Mouse (Mus musculus) midbrain, postnatal 0 days (tissue): ENCODE measurements around the gene Pakap. TPM values are rescaled to one million over a fixed set of nuclear protein-coding genes. Genes with fewer than 3 reads are reported as not detected.

Experiments used
- ATAC-seq: fragments of 200-750 bp; cut with Nextera tagmentation; 2 replicates; pipeline ENCODE4 v1.8.0; 2017; ENCODE audit warnings: moderate number of reproducible peaks, mild to moderate bottlenecking, moderate TSS enrichment, moderate library complexity; ENCODE audit not compliant: low FRiP score
- DNase-seq: peaks from one replicate; pipeline ENCODE4 v3.0.0-alpha.2; 2015; ENCODE audit warnings: low spot score
- H3K27ac ChIP-seq: fragments of 300-500 bp; sonication (generic); 2 replicates; pipeline ENCODE4 v1.5.1; 2014; ENCODE audit warnings: low read depth, mild to moderate bottlenecking, low read length, mixed read lengths
- H3K27me3 ChIP-seq: fragments of 300-500 bp; sonication (generic); 2 replicates; pipeline ENCODE4 v1.6.1; 2014; ENCODE audit warnings: low read length, control low read depth, mixed read lengths; ENCODE audit not compliant: insufficient read depth
- H3K36me3 ChIP-seq: fragments of 300-500 bp; sonication (generic); 2 replicates; pipeline ENCODE4 v1.6.1; 2014; ENCODE audit warnings: low read length, control low read depth, mixed read lengths; ENCODE audit not compliant: insufficient read depth
- H3K4me1 ChIP-seq: fragments of 300-500 bp; sonication (generic); 2 replicates; pipeline ENCODE4 v1.6.1; 2014; ENCODE audit warnings: mild to moderate bottlenecking, control low read depth, antibody characterized with exemption, low read length, mixed read lengths; ENCODE audit not compliant: insufficient read depth
- H3K4me2 ChIP-seq: fragments of 300-500 bp; sonication (generic); 2 replicates; pipeline ENCODE4 v1.6.1; 2014; ENCODE audit warnings: low read depth, mild to moderate bottlenecking, low read length, mixed read lengths; ENCODE audit not compliant: poor library complexity, severe bottlenecking
- H3K4me3 ChIP-seq: fragments of 300-500 bp; sonication (generic); 2 replicates; pipeline ENCODE4 v1.5.1; 2014; ENCODE audit warnings: low read depth, mild to moderate bottlenecking, low read length, moderate library complexity
- H3K9ac ChIP-seq: fragments of 300-500 bp; sonication (generic); replicated peaks from 2 replicates; pipeline ENCODE4 v1.6.1; 2014; ENCODE audit warnings: mild to moderate bottlenecking, low read length, moderate library complexity, mixed read lengths; ENCODE audit not compliant: poor library complexity, severe bottlenecking
- H3K9me3 ChIP-seq: fragments of 300-500 bp; sonication (generic); 2 replicates; pipeline ENCODE4 v1.6.1; 2016; ENCODE audit warnings: low read length, control low read depth
- CTCF ChIP-seq: IDR thresholded peaks from 2 replicates; pipeline ENCODE4 v1.5.1; 2016; ENCODE audit warnings: antibody characterized with exemption, mild to moderate bottlenecking
- WGBS: fragments of 180-500 bp; shearing (Covaris S2); extraction: QIAGEN DNeasy Blood & Tissue Kit; methylation state at CpG from one replicate; pipeline ENCODE4 v1.1.7; 2014; 5-methylcytosine and 5-hydroxymethylcytosine counted together
- polyA plus RNA-seq: library from polyadenylated mRNA; unstranded; fragments of >200 nt; fragmentation: Nextera tagmentation; extraction: Ambion mirVana; gene quantifications from 2 replicates; pipeline ENCODE4 v1.2.1, GENCODE M21; 2015
- total RNA-seq: library from RNA; depleted of rRNA; stranded (reverse); fragments of >200 nt; gene quantifications from 2 replicates; pipeline ENCODE4 v1.2.3, GENCODE M21; 2014

Pakap gene
- total and polyA plus RNA-seq, 2 experiments from 2014 or later: 8.4 to 13.5 TPM

DNA sequence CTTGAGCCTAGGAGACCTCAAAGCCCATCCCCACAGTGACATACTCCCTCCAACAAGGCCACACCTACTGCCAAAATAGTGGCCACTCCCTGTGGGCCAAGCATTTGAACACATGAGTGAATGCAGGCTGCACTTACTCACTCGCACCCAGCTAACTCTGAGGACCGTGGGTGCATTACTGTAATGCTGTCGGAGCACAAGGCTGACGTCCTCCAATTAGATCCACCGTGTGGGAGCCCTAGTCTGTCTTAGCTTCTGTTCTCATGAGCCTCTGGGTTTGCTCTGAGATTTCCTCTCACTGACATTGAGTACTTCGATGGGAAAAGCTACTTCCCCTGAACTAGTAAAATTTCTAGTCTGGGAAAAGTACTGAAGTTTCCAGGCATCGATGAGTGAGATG is 258.3 kb downstream of the Pakap start:
- Histone ChIP-seq H3K27me3 (no peaks in the 10 kb centered on the region), H3K27ac (no peak overlapping the region), H3K9me3 (no peaks in the 10 kb centered on the region), H3K4me2 (no peak overlapping the region), H3K9ac (no peak overlapping the region), H3K4me1 (peaks cover 7% of the 10 kb centered on the region; the same call in 1 of the 2 replicates), H3K4me3 (no peak overlapping the region), H3K36me3 (no peaks in the 10 kb centered on the region)
- WGBS: 88% methylated on average over 7 of the region's 7 CpGs
- ATAC-seq: no peak
- TF ChIP-seq CTCF: no peak
- DNase-seq: no peak

- Histone ChIP-seq H3K27ac (no peak overlapping the region), H3K4me3 (no peak overlapping the region), H3K9me3 (no peaks in the 10 kb centered on the region), H3K36me3 (no peaks in the 10 kb centered on the region), H3K4me1 (peaks cover 6% of the 10 kb centered on the region; the same call in 1 of the 2 replicates), H3K4me2 (no peak overlapping the region), H3K9ac (no peak overlapping the region), H3K27me3 (no peaks in the 10 kb centered on the region)
- TF ChIP-seq CTCF: no peak
- DNase-seq (no peak), ATAC-seq (no peak)
- WGBS: 79% methylated on average over 9 of the region's 9 CpGs
Observed at GRCm38 (mm10) chr4:57829131-57829530, 261.2 kb downstream of the Pakap start.

GRCm38 (mm10) chr4:57829740-57830139 is 261.8 kb downstream of the Pakap start:
- 0 out of 2 replicates have a peak, but pooled peaks have one; percentile 39 for ATAC-seq
- H3K4me2 ChIP-seq: no peak overlapping the region
- no peaks in the 10 kb centered on the region for H3K27me3 ChIP-seq
- no peak for TF ChIP-seq CTCF
- no peaks in the 10 kb centered on the region for H3K36me3 ChIP-seq
- no peak overlapping the region for H3K9ac ChIP-seq
- H3K9me3 ChIP-seq: no peaks in the 10 kb centered on the region
- H3K4me1 ChIP-seq: peaks cover 3% of the 10 kb centered on the region; the same call in 1 of the 2 replicates
- 65% methylated on average over 3 of the region's 3 CpGs for WGBS
- no peak overlapping the region for H3K27ac ChIP-seq
- no peak overlapping the region for H3K4me3 ChIP-seq
- peak; percentile 35 for DNase-seq

DNA sequence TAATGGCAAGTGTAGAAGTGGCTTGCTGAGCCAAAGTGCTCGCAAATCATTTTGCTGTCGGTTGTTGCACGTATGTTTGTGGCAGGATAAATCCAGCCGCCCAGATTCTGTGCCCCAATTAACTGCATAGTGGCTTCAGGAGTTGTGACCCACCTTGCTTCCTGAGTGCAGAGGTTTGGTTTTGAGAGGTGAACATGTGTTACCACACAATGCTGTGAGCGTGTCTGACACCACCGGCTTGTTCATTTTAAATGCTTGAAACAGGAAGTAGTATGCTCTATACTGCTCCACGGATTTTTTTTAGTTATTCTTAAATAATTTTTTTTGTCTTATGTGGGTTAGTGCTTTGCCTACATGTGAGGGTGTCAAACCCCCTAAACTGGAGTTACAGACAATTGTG is 264.3 kb downstream of the Pakap start:
- TF ChIP-seq CTCF: no peak
- no peak overlapping the region for H3K27ac ChIP-seq
- H3K4me2 ChIP-seq: no peak overlapping the region
- H3K9ac ChIP-seq: no peak overlapping the region
- H3K36me3 ChIP-seq: no peaks in the 10 kb centered on the region
- H3K4me1 ChIP-seq: peaks cover 3% of the 10 kb centered on the region; the same call in 1 of the 2 replicates
- DNase-seq: no peak
- H3K4me3 ChIP-seq: no peak overlapping the region
- 68% methylated on average over 7 of the region's 7 CpGs for WGBS
- H3K9me3 ChIP-seq: no peaks in the 10 kb centered on the region
- no peak for ATAC-seq
- no peaks in the 10 kb centered on the region for H3K27me3 ChIP-seq

GRCm38 (mm10) chr4:57833060-57833459 is 265.1 kb downstream of the Pakap start:
- Histone ChIP-seq H3K9me3 (no peaks in the 10 kb centered on the region), H3K4me3 (no peak overlapping the region), H3K27me3 (no peaks in the 10 kb centered on the region), H3K9ac (no peak overlapping the region), H3K4me1 (peaks cover 3% of the 10 kb centered on the region; the same call in 1 of the 2 replicates), H3K4me2 (no peak overlapping the region), H3K27ac (no peak overlapping the region), H3K36me3 (no peaks in the 10 kb centered on the region)
- no peak for DNase-seq
- 81% methylated on average over 4 of the region's 4 CpGs for WGBS
- ATAC-seq: no peak
- no peak for TF ChIP-seq CTCF

DNA sequence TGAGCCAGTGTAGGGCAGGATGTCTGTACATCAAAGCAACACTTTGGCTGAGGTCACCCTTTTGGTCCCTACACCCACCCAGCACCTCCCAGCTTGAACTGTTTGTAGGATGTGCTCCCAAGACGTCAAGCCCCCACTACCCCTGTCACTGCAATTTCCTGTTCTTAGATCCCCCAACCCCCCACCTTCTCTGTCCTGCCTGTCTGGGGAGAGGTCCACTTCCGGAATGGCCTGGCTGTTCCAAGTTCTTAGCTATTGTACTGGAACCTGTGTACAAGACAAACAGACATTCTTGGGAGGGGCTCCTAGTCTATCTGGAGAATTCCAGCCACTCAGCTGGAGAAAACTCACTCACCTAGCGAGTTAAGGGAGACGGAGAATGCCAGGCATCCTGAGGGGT is 266.2 kb downstream of the Pakap start:
- ATAC-seq (no peak), DNase-seq (no peak)
- H3K27me3 ChIP-seq: no peaks in the 10 kb centered on the region
- peaks cover 3% of the 10 kb centered on the region; the same call in 1 of the 2 replicates for H3K4me1 ChIP-seq
- H3K9me3 ChIP-seq: no peaks in the 10 kb centered on the region
- no peak overlapping the region for H3K9ac ChIP-seq
- H3K36me3 ChIP-seq: no peaks in the 10 kb centered on the region
- TF ChIP-seq CTCF: no peak
- H3K27ac ChIP-seq: no peak overlapping the region
- 83% methylated on average over 4 of the region's 4 CpGs for WGBS
- no peak overlapping the region for H3K4me3 ChIP-seq
- H3K4me2 ChIP-seq: no peak overlapping the region
